Mouse (Mus musculus) spleen, postnatal 36 days (tissue): ENCODE measurements around the gene Slc6a6.

Source experiments
- DNase-seq, 2 experiments: peaks; one replicate each; pipeline ENCODE4 v3.0.0; 2022; ENCODE audit warnings: low spot score in 2 of 2, mixed read lengths in 1 of 2

Slc6a6 gene

DNA sequence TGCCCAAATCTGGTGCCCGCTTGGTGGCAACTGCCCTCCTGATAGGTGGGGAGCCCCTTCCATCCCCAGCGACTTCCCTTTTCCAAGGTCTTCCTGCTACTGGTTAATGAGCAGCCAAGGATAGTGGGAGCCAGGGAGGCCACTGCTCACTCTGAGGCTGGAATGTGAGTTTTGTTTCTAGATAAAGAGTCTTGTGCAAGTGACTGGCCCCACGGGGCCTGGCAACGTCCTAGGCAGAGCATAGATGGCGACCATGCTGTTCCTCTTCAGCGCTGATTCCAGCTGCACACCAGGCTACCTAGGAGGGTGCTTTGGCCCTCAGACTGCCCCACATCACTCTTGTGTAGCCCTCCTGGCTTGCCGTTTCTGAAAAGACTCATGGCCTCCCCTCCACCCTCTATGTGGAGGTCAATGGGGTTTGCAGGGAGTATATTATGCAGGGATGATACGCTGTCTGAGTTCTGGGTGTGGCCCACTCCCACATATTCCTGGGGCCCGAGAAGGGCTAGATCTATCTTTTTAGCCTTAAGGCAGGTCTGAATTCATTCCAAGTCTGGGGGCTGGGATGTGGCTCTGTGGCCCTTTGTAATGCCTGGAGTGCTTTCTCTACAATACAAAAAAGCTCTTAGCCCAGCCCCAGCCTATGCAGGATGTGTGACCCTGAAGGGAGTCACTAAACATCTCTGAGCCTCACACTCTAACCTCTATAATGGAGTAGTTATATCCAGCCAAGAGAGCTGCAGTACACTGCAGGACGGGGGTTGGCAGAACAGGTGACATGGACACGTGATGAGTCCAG, 17.2 kb downstream of the Slc6a6 start:
- DNase-seq, result no peak

DNA sequence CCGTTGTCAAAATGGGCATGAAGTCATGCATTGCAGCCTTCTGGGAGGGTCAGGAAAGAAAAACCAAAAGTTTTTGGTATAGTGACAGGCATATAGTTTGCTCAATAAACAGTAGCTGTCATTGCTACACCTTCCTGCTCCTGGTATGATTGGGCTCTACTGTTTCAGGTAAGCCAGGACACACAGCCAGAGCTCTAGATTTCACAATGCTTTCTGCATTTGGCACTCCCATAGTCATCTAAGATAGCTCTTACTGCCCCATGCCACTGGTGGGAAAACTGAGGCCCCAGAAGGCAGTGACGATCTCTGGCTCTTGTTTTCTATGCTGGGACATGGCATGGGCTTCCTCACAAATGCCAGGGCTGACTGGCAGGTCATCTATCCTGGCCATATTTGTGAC, 19.6 kb downstream of the Slc6a6 start:
- DNase-seq, result no peak

DNA sequence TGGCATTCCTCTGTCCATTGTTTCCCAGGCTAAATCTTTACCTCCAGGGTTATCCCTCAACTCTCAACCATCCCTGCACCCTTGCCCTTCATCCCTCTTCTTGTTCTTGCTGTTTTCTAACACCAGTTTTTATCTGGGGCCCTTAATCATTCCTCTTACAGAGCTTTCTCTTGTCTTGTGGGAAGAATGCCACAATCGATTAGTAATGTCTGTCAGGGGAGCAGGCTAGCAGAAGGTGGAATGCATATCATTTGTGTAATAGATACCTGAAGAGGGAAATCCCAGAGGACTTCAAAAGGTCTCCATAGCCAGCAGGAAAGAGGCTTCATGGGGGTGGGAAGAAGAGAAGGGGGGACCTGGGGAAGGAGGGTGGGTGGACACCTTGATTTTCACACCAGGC, 20.6 kb downstream of the Slc6a6 start:
- DNase-seq, result no peak

DNA sequence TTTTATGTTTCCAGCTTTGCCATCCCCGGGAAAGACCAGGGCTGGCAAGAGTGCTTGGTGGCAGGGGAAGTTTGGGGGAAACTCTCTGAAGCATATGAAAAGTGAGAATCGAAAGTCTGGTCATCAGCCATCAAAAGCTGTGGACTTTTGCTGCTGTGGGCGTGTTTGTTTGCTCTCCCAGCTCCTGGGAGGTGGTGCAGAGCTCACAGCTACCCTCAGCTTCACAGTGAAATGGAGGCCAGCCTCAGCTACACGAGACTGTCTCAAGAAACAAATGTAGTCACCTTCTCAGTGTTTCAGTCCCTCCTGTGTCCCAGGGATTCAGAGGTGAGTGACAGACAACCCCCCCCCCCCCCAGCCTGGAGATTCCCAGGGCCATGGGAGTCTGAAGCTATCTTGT, 21.8 kb downstream of the Slc6a6 start:
- DNase-seq, result no peak

DNA sequence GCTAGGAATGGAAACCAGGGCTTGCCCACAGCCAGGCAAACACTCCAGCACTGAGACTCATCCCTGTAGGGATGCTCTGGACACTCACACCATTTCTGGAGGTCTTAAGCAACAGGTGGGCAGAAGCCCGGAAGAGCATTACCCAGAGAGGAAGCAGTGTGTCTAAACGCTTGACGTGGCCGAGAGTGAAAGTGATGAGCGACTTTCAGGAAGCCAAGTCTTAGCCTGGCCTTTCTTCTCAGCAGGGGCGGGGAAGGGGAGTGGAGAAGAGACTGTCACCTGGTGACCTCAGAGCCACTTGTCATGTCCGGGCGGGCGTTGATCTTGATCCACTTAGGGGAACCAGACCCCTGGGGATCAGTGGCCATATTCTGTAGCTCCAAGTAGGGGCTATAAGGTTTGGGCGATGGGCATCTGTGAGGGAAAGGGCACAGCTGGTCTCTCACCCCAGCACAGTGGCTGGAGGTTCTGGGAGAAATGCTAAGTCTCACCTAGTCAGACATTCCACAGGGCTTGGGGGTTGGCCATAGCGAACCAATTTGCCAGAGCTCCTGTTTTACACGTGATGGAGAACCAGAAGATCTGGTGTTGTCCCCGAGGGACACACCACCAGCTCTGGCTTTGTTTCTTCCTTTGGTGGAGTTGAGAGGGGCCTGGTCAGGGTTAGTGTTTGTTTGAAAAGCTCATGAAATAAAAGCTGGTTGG, 22.4 kb downstream of the Slc6a6 start:
- peak; percentile 72 to 77 for DNase-seq

DNA sequence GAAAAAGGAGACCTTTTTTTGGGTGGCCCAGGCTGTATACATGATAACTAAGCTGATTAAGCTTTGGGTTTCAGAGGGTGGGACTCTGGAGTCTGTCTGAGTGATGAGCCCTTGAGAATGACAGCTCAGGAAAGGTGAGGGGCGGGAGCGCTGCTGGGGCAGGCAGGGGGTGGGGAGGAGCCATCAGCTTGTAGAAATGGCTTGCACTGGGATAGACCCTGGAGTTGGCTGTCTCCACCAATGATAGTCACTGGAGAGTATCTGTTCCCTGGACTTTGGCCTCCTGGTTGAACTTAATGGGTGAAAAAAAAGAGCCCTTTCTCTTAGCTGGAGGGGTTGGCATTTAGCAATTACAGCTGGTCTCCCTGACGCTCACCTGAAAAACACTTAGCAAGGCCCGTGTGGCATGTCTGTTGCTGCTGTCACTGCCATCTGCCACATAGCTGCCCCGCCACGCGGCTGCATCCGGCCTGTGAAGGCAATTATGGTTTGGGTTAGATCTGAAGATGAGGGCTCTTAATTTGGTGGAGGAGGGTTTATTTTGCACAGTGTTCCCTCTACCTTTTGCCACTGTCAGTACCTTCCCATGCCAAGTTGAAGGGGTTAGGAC, 23.5 kb downstream of the Slc6a6 start:
- no peak for DNase-seq

DNA sequence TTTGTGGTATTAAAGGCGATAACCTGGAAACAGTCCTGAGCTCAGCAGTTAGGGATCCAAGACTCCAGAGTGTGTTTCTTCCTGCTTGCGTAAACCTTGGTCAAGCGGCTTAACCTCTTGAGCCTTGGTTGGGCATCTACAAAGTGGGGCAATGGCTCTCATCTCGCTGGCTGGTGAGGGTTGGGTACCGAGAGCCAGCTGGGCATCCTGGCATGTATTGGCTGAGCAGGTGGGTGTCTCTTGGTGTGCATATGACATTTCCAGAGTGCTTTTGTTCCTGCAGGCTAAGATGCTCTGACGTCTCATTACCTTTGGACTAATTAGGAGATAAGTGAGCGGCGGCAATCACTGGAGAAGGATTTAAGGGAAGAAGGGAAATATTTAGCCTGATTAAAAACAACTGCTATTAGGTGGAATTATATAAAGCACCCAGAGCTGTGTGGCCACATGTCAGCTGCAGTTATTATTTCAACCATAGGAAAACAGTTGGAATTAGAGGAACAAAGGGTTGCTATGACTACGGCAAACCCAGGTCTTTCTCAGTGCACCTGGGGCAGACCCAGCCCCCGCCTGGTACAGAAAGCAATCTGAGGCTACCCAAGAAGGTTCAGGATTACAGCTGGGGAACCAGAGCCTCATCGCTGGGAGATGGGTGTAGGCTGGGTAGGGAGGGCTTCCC, 24.2 kb downstream of the Slc6a6 start:
- DNase-seq, result no peak

DNA sequence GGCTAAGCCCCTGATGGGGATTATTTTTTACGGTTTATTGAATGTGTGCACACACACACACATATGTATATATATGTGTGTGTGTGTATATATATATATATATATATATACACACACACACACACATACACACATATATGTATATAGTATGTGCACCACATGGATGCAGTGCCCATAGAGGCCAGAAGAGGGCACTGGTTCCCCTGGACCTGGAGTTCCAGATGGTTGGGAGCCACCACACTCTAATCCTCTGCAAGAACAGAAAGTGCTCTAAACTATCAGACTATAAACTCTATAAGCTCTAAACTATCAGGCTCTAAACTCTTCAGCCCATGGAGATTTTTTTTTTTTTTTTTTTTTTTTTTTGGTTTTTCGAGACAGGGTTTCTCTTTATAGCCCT, 25.1 kb downstream of the Slc6a6 start:
- no peak for DNase-seq

DNA sequence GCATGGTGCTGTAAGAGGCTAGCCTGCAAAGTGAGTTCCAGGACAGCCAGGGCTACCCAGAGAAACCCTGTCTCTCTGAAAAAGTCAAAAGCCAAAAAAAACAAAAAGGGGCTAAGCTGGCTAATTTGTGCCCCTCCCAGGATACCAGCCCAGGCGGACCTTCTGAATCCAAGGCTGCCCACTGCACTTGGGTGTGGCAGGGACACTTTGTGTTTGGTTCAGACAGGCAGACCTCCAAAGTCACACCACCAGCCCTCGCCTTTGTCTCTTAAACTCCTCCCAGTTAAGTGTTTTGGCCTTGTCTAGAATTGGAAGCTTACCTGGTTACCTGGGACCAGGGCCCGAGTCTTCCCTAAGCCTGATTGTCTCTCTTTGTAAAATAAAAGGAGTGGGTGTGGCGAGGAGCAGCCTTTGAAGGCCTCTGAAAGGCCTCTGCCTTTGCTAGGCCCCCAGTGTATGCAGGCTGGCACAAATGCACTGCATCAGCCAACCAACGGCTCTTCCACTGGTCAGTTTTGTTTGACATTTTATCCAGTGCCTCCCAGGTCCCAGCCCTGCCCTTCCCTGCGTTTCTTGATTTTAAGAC, 26.6 kb downstream of the Slc6a6 start:
- DNase-seq, result no peak

DNA sequence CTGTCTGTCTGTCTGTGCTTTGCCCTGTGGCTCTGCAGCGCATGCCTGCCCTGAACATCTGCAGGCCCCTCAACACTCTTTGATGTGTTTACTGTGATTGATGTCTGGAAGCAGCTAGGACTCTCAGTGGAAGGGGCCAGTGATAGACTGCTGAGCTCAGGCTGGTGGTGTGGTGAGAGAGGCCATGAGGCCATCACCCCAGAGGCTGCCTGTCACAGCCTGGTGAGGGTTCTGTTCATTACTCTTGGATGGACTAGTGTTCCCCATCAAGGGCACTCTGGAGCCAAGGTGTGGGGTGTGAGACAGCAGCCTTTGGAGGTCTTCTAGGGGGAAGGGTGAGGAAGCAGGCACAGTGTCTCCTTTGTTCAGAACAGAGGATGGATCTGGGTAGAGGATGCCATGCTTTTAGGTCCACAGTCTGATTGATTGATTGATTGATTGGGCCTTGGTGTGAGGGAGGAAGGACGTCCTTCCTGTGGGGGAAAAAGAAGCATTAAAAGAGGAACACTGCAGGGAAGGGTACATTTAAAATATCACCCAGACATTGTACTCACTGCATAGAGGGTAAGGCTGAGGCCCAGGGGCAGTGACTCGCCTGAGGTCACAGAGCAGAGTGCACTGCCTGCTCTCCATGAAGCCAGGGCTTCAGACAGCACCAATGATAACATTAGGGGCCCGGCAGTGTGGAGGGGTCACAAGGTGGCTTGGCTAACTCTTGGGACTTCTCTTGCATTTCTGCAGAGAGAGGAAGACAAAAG, 28.4 kb downstream of the Slc6a6 start:
- no peak for DNase-seq

DNA sequence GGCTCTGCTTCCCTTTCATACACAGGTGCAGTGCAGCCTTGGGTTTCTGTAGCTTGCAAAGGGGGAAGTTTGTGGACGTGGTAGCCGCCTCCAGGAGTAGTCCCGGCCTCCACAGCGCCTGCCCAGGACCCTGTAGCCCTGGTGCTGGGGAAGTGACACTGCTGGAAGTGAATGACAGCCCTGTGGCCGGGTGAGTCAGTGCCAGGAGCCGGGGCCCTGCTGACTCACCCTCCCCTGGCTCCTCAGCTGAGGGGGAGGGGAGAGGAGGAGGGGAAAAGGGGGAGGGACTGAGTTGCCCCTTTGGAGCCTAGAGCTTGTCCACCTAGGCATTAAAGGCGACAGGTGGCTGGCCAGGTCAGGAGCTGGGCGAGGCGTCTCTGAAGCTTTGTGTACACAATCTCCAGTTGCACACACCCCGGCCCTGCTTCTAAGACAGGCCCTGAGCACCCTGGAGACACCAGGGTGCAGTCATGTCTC, 29.0 kb downstream of the Slc6a6 start:
- peak; percentile 63 to 65 for DNase-seq

DNA sequence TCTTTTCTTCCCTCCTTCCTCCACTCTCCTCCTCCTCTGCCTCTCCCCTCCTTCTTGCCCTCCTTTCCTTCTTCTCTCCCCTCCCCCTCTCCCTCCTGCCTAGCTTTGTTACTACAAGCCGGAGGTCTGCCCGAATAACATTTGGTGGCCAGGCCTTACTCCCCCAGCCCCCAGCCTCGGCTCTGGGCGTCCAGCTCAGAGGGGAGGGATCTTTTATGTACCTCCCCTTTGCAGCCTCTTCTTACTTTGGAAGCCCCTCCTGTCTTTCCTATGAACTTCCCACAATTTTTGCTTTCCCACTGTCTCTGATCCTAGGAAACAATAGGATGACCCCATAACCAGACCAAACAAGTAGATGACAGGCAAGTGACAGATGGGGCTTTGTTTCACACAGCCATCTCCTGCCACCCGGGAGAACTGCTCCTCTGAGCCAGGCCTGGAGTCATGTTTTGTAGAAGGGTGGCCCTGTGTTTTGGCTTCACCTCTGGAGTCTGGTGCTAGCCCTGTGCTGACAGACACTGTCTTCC, 29.6 kb downstream of the Slc6a6 start:
- DNase-seq, result no peak

DNA sequence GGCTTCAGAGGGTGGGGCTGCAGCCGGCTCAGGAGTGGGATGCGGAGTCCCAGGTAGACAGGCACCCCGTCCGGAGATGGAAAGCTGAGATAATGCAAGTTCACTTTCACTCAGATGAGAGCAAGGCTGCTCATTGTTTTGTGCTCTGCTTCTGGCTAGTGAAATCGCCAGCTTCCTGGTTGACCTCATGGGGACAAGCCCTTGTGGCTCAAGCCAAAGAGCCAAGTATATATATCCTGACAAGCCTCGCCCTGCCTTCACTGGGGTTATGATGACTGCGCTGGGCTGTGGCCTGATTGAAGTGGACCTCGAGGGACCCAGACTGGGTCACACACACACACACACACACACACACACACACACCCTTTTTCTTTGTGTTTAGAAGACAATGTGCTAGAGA, 31.2 kb downstream of the Slc6a6 start:
- DNase-seq, result no peak

DNA sequence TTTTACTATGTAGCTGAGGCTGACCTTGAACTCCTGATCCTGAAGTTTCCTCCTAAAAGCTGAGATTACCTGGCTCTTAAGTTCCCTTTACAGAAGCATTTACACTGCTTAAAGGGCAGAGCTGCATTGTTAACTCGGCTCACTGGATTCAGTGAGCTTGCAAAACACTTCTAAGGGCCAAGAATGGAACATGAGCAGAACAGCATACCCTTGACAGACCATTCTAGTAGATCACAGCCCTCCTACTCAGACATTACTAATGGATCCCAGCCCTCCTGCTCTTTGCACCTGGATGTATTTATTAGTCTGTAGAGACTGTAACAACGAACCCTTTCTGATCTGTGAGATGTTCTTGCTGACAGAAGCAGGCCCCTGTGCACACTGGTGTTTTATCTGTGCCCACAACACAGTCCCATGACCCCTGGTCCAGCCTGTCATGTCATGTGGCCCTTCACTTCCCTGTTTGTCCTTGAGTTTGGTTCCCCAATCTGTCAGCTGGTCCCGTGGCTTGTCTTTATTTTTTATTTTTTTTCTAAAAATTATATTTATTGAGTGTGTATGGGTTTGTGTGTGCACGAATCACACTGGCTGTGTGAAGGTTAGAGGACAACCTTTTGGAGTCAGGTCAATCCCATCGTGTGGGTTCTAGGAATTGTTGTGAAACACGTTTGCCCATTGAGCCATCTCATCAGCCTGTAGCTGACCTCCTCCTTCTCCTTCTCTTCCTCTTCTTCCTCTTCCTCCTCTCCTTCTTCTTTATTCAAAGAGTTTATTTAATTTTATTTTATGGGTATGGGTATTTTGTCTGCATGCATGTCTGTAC, 32.3 kb downstream of the Slc6a6 start:
- peak in 1 of 2 experiments; percentile 16 for DNase-seq

DNA sequence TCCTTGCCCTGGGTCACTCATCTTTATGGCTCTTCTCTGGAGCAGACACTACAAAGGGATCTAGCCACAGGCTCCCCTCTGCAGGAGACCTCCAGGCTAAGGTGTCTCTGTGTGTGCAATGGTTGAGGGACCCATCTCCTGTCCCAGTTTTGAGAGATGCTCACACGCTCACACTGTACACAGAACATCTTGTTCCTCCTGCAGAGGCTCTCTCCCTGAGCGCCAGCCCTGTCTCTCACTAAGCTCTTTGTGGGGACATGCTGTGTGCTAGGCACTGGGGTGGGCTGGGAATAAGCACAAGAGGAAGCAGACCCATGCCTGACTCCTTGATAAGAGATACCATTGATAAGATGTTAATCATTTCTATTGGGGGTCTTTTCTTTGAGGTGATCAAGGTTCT, 34.2 kb downstream of the Slc6a6 start:
- DNase-seq, result no peak

DNA sequence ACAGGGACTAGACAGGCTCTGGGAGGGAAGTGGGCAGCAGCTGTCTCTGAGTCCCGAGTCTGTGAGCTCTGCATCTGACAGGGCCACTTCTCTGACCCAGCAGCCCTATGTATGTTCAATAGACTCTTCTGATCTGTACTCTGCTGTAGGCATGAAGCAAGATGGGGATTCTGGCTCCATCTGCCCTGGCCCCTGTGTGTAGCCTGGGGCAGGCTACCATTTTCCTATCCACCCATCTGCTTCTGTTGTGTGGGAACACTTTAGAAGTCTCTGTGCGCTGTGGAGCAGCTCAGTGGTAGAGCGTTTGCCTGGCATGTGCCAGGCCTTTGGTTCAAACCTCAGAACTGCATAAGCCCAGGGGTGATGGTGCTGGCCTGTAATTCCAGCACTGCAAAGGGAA, 34.8 kb downstream of the Slc6a6 start:
- DNase-seq, result no peak

DNA sequence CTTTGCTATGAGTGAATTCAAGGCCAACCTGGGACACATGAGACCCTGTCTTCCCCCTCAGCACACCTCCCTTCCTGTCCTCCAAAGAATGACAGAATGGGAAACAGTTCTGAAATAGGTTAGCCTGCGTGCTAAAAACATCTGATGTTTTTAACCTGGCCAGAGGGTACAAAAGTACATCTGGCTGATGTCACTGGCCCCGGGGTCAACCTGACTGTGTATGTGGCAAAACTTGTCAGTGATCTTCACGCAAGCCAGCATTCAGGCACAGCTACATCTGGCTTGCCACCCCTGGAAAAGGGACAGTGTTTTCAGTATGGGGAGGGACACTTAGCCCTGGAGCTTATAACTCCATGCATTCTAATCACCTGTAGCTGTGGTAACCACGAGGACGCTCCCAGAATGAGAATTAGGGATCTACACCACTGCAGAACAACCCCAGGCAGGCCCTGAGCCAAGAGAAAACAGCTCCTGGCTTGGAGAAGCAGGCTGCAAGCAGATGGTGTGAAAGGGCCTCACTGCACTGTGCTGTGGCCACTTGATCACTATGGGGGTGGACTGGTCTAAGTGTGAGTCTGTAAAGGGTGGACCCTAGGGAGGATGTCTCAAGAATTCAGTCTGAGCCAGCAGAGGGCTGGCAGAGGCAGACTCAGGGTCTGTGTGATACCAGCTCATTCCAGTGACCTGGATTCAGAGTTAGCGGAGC, 35.3 kb downstream of the Slc6a6 start:
- no peak for DNase-seq

DNA sequence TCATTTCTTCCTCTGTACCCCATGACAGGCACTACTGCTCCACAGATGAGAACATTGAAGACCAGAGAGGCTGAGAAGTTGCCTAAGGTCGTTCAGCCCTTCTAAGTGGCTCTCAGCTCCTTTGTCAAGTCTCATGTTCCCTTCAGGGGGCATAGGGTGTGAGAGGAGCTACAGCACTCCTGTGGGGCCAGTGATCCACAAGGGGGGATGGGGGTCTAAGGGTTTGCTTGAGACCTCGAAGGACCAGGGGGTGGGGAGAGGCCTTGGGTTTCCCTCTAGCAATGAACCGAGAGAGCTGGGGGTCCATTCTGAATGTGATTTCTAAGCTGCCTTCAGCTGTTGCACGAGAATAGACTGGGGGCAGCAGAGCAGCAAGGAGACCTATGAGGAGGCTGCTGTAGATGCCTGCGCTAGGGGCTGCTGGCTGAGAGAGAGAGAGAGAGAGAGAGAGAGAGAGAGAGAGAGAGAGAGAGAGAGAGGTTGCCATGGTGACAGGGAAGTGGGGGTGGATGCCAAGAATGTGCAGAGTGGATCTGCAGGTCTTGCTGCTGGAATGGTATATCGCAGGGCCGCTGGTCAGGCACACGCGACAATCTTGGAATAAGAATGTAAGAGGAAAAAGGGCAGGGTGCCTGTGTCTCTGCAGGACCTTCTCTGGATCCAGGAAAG, 36.1 kb downstream of the Slc6a6 start:
- no peak for DNase-seq
